Mouse (Mus musculus): ENCODE data around the gene G6pc3. TPM values are rescaled to one million over a fixed set of nuclear protein-coding genes. Genes with fewer than 3 reads are reported as not detected.

Gene G6pc3
- total and polyA plus RNA-seq, 3 experiments, result 44.8 to 89.9 (median 50.6) TPM

DNA sequence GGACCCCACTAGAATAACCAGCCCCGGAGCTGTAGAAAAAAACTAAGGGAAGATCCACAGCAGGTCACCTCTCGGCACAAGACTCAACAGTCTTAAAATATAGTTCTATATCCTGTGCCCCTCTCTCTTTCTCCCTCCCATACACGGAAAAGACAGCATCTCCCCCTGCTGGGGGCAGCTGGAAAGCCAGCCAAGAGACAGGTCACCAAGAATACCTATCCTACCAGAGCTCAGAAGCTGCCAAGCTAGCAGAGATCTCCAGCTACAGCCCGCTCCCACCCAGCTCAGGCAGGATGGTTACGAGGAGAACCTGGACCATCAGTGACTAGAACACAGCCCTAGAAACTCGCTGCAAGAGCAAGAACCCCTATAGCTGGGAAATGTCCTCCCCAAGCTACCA, 33.7 kb downstream of the G6pc3 start:
- Histone ChIP-seq H3K9ac (ENCODE audit: low read depth, low read length) (no peak overlapping the region), H3K79me2 (replicated peaks; ENCODE audit: control insufficient read depth, insufficient read depth, low read length) (peaks cover 5% of the 10 kb centered on the region; the same call in 1 of the 2 replicates), H3K27me3 (ENCODE audit: control insufficient read depth, insufficient read depth, low read length) (no peaks in the 10 kb centered on the region), H3K27ac (no peak overlapping the region), H3K36me3 (ENCODE audit: control insufficient read depth, insufficient read depth, low read length) (peaks cover 6% of the 10 kb centered on the region; the same call in 1 of the 2 replicates), H3K4me1 (ENCODE audit: control insufficient read depth, insufficient read depth, low read length) (peaks cover 45% of the 10 kb centered on the region), H3K4me3 (no peak overlapping the region)
- WGBS, result 31% methylated on average over 6 of the region's 6 CpGs
- peak in 1 of 2 experiments; percentile 65 for DNase-seq
- intact Hi-C loops (cut with DNase I), result no loop called here
- TF ChIP-seq CTCF (IDR thresholded peaks at IDR 0.05) (peak; percentile 71), POLR2A (IDR thresholded peaks at IDR 0.05; ENCODE audit: insufficient read depth, low read depth, low read length) (no peak), EP300 (IDR thresholded peaks at IDR 0.05; ENCODE audit: insufficient read depth, low read depth, low read length) (no peak)

GRCm38 (mm10) chr11:102224686-102225085, 35.3 kb downstream of the G6pc3 start:
- Histone ChIP-seq H3K36me3 (ENCODE audit: control insufficient read depth, insufficient read depth, low read length) (peaks cover 6% of the 10 kb centered on the region; the same call in 1 of the 2 replicates), H3K79me2 (replicated peaks; ENCODE audit: control insufficient read depth, insufficient read depth, low read length) (peaks cover 5% of the 10 kb centered on the region; the same call in 1 of the 2 replicates), H3K4me1 (ENCODE audit: control insufficient read depth, insufficient read depth, low read length) (peaks cover 43% of the 10 kb centered on the region), H3K9ac (ENCODE audit: low read depth, low read length) (peak overlapping the region; percentile 55), H3K4me3 (peak overlapping the region; percentile 36), H3K27ac (peak overlapping the region; percentile 67), H3K27me3 (ENCODE audit: control insufficient read depth, insufficient read depth, low read length) (no peaks in the 10 kb centered on the region)
- WGBS, result 3% methylated on average over 22 of the region's 22 CpGs
- peak; percentile 69 to 70 for DNase-seq
- TF ChIP-seq POLR2A (IDR thresholded peaks at IDR 0.05; ENCODE audit: insufficient read depth, low read depth, low read length) (no peak), EP300 (IDR thresholded peaks at IDR 0.05; ENCODE audit: insufficient read depth, low read depth, low read length) (0 out of 2 replicates have a peak, but pooled peaks have one; percentile 23)
- intact Hi-C loops (cut with DNase I), result loop anchor here (1.0 kb wide), 1 partner anchor 14 kb away; no protein-coding TSS in a partner anchor

- H3K27me3 ChIP-seq (ENCODE audit: control insufficient read depth, insufficient read depth, low read length), result no peaks in the 10 kb centered on the region
- intact Hi-C loops (cut with DNase I), result no loop called here
- H3K79me2 ChIP-seq (replicated peaks; ENCODE audit: control insufficient read depth, insufficient read depth, low read length), result peaks cover 5% of the 10 kb centered on the region; the same call in 1 of the 2 replicates
- WGBS, result 17% methylated on average over 5 of the region's 5 CpGs
- no peak for TF ChIP-seq CTCF (IDR thresholded peaks at IDR 0.05)
- TF ChIP-seq POLR2A (IDR thresholded peaks at IDR 0.05; ENCODE audit: insufficient read depth, low read depth, low read length), result no peak
- no peak for TF ChIP-seq EP300 (IDR thresholded peaks at IDR 0.05; ENCODE audit: insufficient read depth, low read depth, low read length)
- peaks cover 6% of the 10 kb centered on the region; the same call in 1 of the 2 replicates for H3K36me3 ChIP-seq (ENCODE audit: control insufficient read depth, insufficient read depth, low read length)
- H3K27ac ChIP-seq, result peak overlapping the region; percentile 67
- H3K4me3 ChIP-seq, result peak overlapping the region; percentile 36
- peak in 1 of 2 experiments; percentile 29 for DNase-seq
- H3K9ac ChIP-seq (ENCODE audit: low read depth, low read length), result no peak overlapping the region
- H3K4me1 ChIP-seq (ENCODE audit: control insufficient read depth, insufficient read depth, low read length), result peaks cover 40% of the 10 kb centered on the region
Measured at GRCm38 (mm10) chr11:102225221-102225620, 35.8 kb downstream of the G6pc3 start.

GRCm38 (mm10) chr11:102226067-102226978, 36.9 kb downstream of the G6pc3 start:
- Histone ChIP-seq H3K27me3 (ENCODE audit: control insufficient read depth, insufficient read depth, low read length) (no peaks in the 10 kb centered on the region), H3K4me3 (no peak overlapping the region), H3K9ac (ENCODE audit: low read depth, low read length) (no peak overlapping the region), H3K4me1 (ENCODE audit: control insufficient read depth, insufficient read depth, low read length) (peaks cover 38% of the 10 kb centered on the region), H3K36me3 (ENCODE audit: control insufficient read depth, insufficient read depth, low read length) (peaks cover 6% of the 10 kb centered on the region; the same call in 1 of the 2 replicates), H3K27ac (peak overlapping the region; percentile 20), H3K79me2 (replicated peaks; ENCODE audit: control insufficient read depth, insufficient read depth, low read length) (peaks cover 5% of the 10 kb centered on the region; the same call in 1 of the 2 replicates)
- peak in 1 of 2 experiments; percentile 22 for DNase-seq
- WGBS, result 57% methylated on average over 12 of the region's 12 CpGs
- TF ChIP-seq POLR2A (IDR thresholded peaks at IDR 0.05; ENCODE audit: insufficient read depth, low read depth, low read length) (no peak), EP300 (IDR thresholded peaks at IDR 0.05; ENCODE audit: insufficient read depth, low read depth, low read length) (no peak), CTCF (IDR thresholded peaks at IDR 0.05) (no peak)
- intact Hi-C loops (cut with DNase I), result no loop called here

DNA sequence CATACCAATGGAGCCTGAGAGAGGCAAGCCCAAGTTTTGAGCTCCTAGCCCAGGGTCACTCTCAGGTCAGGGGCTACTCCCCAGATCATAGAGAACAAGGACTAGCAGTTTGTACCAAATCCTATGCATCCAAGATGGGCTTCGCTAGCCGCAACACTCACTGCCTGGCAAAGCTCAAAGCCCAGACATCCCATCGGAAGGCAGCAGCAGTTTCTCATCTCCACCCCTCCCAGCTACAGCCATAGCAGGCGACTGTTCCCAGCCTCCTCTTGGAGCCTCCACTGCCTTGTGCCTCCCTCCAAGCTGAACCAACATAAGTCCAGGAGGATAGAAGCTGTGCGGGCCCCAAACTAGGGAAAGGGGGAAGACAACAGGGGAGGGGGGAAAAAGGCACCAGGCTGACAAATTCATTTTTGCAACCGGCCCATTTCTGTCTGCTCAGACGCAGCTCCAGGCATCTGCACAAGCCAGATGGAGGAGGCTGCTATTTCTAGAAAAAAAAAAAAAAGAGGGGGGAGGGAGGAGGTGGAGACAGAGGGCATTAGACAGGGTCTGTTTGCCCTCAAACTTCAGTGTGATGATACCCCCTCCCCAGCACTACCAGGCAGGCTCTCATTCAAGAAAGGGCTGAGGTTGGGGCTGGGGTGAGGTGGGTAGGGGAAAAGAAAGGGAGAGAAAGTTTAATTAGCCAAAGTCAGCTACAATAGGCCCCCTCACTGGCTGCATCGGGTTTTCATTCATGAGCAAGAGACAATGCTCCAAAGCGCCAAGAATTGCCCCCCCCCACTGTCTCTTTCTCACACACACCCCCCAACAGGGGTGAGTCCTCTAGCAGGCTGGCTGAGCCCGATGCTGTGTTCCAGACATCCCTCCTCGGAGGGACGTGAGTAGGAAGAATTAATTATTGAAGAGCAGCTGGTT, 38.1 kb downstream of the G6pc3 start:
- H3K79me2 ChIP-seq (replicated peaks; ENCODE audit: control insufficient read depth, insufficient read depth, low read length), result peaks cover 5% of the 10 kb centered on the region; the same call in 1 of the 2 replicates
- TF ChIP-seq POLR2A (IDR thresholded peaks at IDR 0.05; ENCODE audit: insufficient read depth, low read depth, low read length) (no peak), CTCF (IDR thresholded peaks at IDR 0.05) (no peak), EP300 (IDR thresholded peaks at IDR 0.05; ENCODE audit: insufficient read depth, low read depth, low read length) (no peak)
- DNase-seq, result peak in 1 of 2 experiments; percentile 33
- H3K36me3 ChIP-seq (ENCODE audit: control insufficient read depth, insufficient read depth, low read length), result peaks cover 6% of the 10 kb centered on the region; the same call in 1 of the 2 replicates
- H3K4me3 ChIP-seq, result no peak overlapping the region; the same call in 1 of the 2 replicates
- H3K9ac ChIP-seq (ENCODE audit: low read depth, low read length), result 0 out of 2 replicates have a peak overlapping the region, but pooled peaks have one; percentile 10
- no peak overlapping the region for H3K27ac ChIP-seq
- H3K27me3 ChIP-seq (ENCODE audit: control insufficient read depth, insufficient read depth, low read length), result no peaks in the 10 kb centered on the region
- intact Hi-C loops (cut with DNase I), result loop anchor here (2.0 kb wide), 1 partner anchor 43 kb away; the partner anchor contains the start of gene Lsm12
- 37% methylated on average over 12 of the region's 12 CpGs for WGBS
- H3K4me1 ChIP-seq (ENCODE audit: control insufficient read depth, insufficient read depth, low read length), result peaks cover 33% of the 10 kb centered on the region

All from heart, adult 2 months (tissue).